Mouse (Mus musculus): ENCODE data around the gene Pxn. TPM values are rescaled to one million over a fixed set of nuclear protein-coding genes. Genes with fewer than 3 reads are reported as not detected.
A peak's percentile ranks its signal among the peaks of the same experiment; 100 is the strongest.

The Pxn gene
- polyA plus RNA-seq, 1 experiment from 2014 or later, result 11.3 TPM

DNA sequence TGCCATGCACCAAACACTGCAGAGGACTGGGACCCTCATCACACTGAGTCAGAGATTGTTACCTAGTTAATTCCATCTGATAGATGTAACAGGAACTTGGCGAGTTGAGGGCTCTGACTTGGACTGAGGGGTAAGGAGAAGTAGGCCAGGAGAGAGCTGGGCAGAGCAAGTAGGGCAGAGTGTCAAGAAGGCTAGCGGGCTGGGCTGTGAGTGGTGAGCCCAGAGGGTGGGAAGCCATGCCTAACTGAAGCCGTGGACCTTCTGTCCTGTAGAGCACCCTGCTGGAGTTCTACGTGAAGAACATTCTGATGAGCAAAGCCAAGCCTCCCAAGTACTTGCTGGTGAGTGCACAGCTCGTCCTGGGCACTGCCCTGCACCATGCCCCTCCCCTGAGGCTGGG lies 72.9 kb downstream of the Pxn start:
- WGBS, result 95% methylated on average over 5 of the region's 5 CpGs

DNA sequence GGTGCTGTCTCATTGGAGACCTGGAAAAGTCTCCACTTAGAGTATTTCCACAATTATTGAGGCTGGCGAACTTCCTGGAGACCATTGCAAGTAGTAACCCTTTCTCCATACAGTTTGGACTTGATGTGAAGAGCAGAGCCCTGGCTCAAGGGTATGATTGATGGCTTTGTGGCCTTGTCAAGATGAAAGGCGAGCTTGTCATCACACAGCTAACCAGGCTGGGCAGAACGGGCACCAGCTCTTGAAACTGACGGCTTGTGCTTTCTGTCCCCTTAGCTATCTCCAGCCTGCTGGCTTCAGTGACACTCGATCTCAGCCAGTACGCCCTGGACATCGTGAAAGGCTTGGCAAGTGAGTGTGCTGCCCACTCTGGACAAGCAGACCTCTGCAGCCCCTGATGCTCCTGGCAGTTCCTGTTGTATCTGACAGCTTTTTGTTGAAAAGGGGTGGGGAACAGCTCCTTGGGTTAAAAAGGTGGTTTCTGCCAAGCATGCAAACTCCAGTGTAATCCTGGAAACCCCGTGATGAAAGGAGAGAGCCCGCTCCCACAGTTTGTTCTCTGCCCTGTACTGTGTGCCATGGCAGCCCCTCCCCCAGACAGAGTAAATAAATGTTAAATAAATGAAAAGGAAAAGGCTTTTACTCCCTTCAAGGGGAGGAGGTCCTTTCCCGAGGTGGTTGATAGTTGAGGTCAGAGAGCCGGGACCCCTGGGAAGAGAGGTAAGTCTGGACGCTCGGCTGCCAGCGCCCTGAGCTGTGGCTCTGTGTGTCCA lies 73.9 kb downstream of the Pxn start:
- 95% methylated on average over 14 of the region's 14 CpGs for WGBS

More for the DNA sequence above, 72.9 kb downstream of the Pxn start:
- no peak overlapping the region for H3K27ac ChIP-seq (replicated peaks; ENCODE audit: low read depth, low read length)
- DNase-seq (no peak), ATAC-seq (ENCODE audit: low FRiP score, low TSS enrichment) (no peak)
- no peaks in the 10 kb centered on the region for H3K27me3 ChIP-seq (ENCODE audit: control insufficient read depth, insufficient read depth, low read length)
- H3K4me3 ChIP-seq (replicated peaks; ENCODE audit: low read depth, low read length), result no peak overlapping the region
- H3K36me3 ChIP-seq (ENCODE audit: control insufficient read depth, insufficient read depth, low read length), result peaks cover 97% of the 10 kb centered on the region
- H3K4me1 ChIP-seq (ENCODE audit: control insufficient read depth, insufficient read depth, low read length), result no peaks in the 10 kb centered on the region
- H3K4me2 ChIP-seq (ENCODE audit: low read length), result no peak overlapping the region
- no peak overlapping the region for H3K9ac ChIP-seq (replicated peaks; ENCODE audit: low read length)
- H3K9me3 ChIP-seq (ENCODE audit: control insufficient read depth, low read length), result peaks cover 11% of the 10 kb centered on the region

DNA sequence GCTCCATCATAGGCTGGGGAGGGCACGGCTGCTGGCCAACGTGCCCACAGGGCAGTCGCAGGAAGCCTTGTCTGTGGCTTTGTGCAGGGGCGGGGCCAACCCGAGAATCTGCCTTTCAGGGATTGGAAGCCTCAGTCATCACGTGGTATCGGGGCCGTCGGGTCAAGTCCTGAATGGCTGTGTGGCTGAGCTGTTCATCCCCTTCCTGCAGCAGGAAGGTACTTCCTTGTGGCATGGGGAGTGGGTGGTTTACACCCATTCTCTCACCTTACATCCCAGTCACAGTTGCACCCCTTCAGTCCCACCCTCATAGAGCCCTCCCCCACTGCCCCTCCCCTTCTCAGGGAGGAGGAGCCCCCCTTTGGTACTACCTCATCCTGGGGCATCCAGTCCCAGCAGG lies 75.2 kb downstream of the Pxn start:
- peaks cover 99% of the 10 kb centered on the region for H3K36me3 ChIP-seq (ENCODE audit: control insufficient read depth, insufficient read depth, low read length)
- no peak overlapping the region for H3K4me3 ChIP-seq (replicated peaks; ENCODE audit: low read depth, low read length)
- H3K4me1 ChIP-seq (ENCODE audit: control insufficient read depth, insufficient read depth, low read length), result no peaks in the 10 kb centered on the region
- 98% methylated on average over 9 of the region's 9 CpGs for WGBS
- H3K9ac ChIP-seq (replicated peaks; ENCODE audit: low read length), result no peak overlapping the region
- H3K9me3 ChIP-seq (ENCODE audit: control insufficient read depth, low read length), result peaks cover 11% of the 10 kb centered on the region
- no peak for ATAC-seq (ENCODE audit: low FRiP score, low TSS enrichment)
- no peak overlapping the region for H3K27ac ChIP-seq (replicated peaks; ENCODE audit: low read depth, low read length)
- H3K4me2 ChIP-seq (ENCODE audit: low read length), result no peak overlapping the region
- DNase-seq, result no peak
- H3K27me3 ChIP-seq (ENCODE audit: control insufficient read depth, insufficient read depth, low read length), result no peaks in the 10 kb centered on the region

More for the DNA sequence above, 73.9 kb downstream of the Pxn start:
- DNase-seq, result no peak
- no peak overlapping the region for H3K9ac ChIP-seq (replicated peaks; ENCODE audit: low read length)
- H3K4me3 ChIP-seq (replicated peaks; ENCODE audit: low read depth, low read length), result no peak overlapping the region
- ATAC-seq (ENCODE audit: low FRiP score, low TSS enrichment), result no peak
- H3K9me3 ChIP-seq (ENCODE audit: control insufficient read depth, low read length), result peaks cover 11% of the 10 kb centered on the region
- no peak overlapping the region for H3K27ac ChIP-seq (replicated peaks; ENCODE audit: low read depth, low read length)
- no peaks in the 10 kb centered on the region for H3K27me3 ChIP-seq (ENCODE audit: control insufficient read depth, insufficient read depth, low read length)
- H3K4me2 ChIP-seq (ENCODE audit: low read length), result no peak overlapping the region
- peaks cover 97% of the 10 kb centered on the region for H3K36me3 ChIP-seq (ENCODE audit: control insufficient read depth, insufficient read depth, low read length)
- H3K4me1 ChIP-seq (ENCODE audit: control insufficient read depth, insufficient read depth, low read length), result no peaks in the 10 kb centered on the region

DNA sequence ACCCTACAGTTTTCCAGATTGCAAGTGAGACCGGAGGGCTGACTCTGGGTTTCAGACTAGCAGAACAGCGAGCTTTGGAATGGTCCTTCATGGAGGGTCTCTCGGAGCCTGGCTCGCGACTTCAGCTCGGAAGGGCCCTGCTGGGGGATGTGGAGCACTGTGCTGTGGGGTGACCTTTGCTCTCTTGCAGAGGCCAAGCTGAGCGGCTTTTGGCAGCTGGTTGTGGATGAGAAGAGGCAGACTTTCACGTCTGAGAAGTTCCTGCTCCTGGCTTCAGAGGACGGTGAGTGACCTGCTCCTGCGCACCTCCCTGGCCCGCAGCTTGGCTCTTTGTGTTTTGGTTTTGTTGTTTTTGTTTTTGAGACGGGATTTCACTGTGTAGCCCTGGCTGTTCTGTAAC lies 79.1 kb downstream of the Pxn start:
- no peak for ATAC-seq (ENCODE audit: low FRiP score, low TSS enrichment)
- Histone ChIP-seq H3K4me3 (replicated peaks; ENCODE audit: low read depth, low read length) (no peak overlapping the region), H3K9ac (replicated peaks; ENCODE audit: low read length) (no peak overlapping the region), H3K4me2 (ENCODE audit: low read length) (no peak overlapping the region), H3K9me3 (ENCODE audit: control insufficient read depth, low read length) (peaks cover 11% of the 10 kb centered on the region), H3K27me3 (ENCODE audit: control insufficient read depth, insufficient read depth, low read length) (no peaks in the 10 kb centered on the region), H3K36me3 (ENCODE audit: control insufficient read depth, insufficient read depth, low read length) (peaks cover 98% of the 10 kb centered on the region), H3K4me1 (ENCODE audit: control insufficient read depth, insufficient read depth, low read length) (no peaks in the 10 kb centered on the region), H3K27ac (replicated peaks; ENCODE audit: low read depth, low read length) (no peak overlapping the region)
- WGBS, result 92% methylated on average over 12 of the region's 12 CpGs
- DNase-seq, result no peak

DNA sequence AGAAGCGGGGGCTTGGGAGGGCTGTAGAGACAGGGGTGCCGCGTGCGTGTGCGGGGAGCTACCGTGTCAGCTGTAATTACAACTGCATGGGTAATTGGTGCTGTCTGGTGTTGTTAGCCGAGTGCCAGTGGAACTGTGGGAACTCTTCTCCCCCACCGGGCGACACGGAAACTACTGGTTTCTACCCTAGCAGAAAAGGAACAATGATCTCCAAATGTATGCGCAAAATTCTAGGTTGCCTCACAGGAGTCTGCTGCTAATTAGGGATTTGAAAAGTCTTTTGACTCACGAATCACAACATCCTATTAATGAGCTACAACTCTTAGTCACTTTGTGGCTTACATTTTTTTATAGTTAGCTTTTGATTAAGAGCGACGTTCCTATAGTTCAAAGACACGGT lies 79.7 kb downstream of the Pxn start:
- DNase-seq, result peak; percentile 5
- WGBS, result 72% methylated on average over 15 of the region's 15 CpGs
- H3K9ac ChIP-seq (replicated peaks; ENCODE audit: low read length), result no peak overlapping the region
- peaks cover 98% of the 10 kb centered on the region for H3K36me3 ChIP-seq (ENCODE audit: control insufficient read depth, insufficient read depth, low read length)
- H3K4me1 ChIP-seq (ENCODE audit: control insufficient read depth, insufficient read depth, low read length), result no peaks in the 10 kb centered on the region
- no peak overlapping the region for H3K4me2 ChIP-seq (ENCODE audit: low read length)
- no peak overlapping the region for H3K4me3 ChIP-seq (replicated peaks; ENCODE audit: low read depth, low read length)
- no peak overlapping the region for H3K27ac ChIP-seq (replicated peaks; ENCODE audit: low read depth, low read length)
- ATAC-seq (ENCODE audit: low FRiP score, low TSS enrichment), result no peak
- no peaks in the 10 kb centered on the region for H3K27me3 ChIP-seq (ENCODE audit: control insufficient read depth, insufficient read depth, low read length)
- peaks cover 11% of the 10 kb centered on the region for H3K9me3 ChIP-seq (ENCODE audit: control insufficient read depth, low read length)

GRCm38 (mm10) chr5:115586780-115587179 lies 80.3 kb downstream of the Pxn start:
- Histone ChIP-seq H3K27ac (replicated peaks; ENCODE audit: low read depth, low read length) (no peak overlapping the region), H3K36me3 (ENCODE audit: control insufficient read depth, insufficient read depth, low read length) (peaks cover 98% of the 10 kb centered on the region), H3K4me3 (replicated peaks; ENCODE audit: low read depth, low read length) (no peak overlapping the region), H3K27me3 (ENCODE audit: control insufficient read depth, insufficient read depth, low read length) (no peaks in the 10 kb centered on the region), H3K4me2 (ENCODE audit: low read length) (no peak overlapping the region), H3K9ac (replicated peaks; ENCODE audit: low read length) (no peak overlapping the region), H3K9me3 (ENCODE audit: control insufficient read depth, low read length) (peaks cover 11% of the 10 kb centered on the region), H3K4me1 (ENCODE audit: control insufficient read depth, insufficient read depth, low read length) (no peaks in the 10 kb centered on the region)
- no peak for DNase-seq
- 94% methylated on average over 2 of the region's 2 CpGs for WGBS
- no peak for ATAC-seq (ENCODE audit: low FRiP score, low TSS enrichment)

DNA sequence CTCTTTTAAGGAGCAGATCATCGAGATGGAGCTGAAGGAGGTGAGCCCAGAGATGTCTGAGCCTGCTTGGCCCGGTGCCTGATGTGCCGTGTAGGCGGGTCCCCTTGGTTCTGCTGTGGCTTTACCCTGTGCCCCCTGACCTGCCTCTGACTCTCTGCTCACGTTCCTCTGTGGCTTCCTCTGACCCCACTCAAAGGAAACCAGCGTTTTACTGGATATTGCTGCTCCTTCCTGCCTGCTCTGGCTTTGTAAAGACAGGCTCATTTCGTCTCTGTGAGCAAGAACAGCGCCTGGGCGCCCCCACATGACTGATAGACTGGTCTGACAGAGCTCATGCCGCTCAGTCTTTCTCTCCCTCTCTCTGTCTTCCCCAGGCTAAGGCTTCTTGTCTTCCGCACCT lies 84.6 kb downstream of the Pxn start:
- H3K4me1 ChIP-seq (ENCODE audit: control insufficient read depth, insufficient read depth, low read length), result no peaks in the 10 kb centered on the region
- no peaks in the 10 kb centered on the region for H3K27me3 ChIP-seq (ENCODE audit: control insufficient read depth, insufficient read depth, low read length)
- peaks cover 98% of the 10 kb centered on the region for H3K36me3 ChIP-seq (ENCODE audit: control insufficient read depth, insufficient read depth, low read length)
- no peak overlapping the region for H3K27ac ChIP-seq (replicated peaks; ENCODE audit: low read depth, low read length)
- H3K9ac ChIP-seq (replicated peaks; ENCODE audit: low read length), result no peak overlapping the region
- DNase-seq, result no peak
- no peak overlapping the region for H3K4me3 ChIP-seq (replicated peaks; ENCODE audit: low read depth, low read length)
- 90% methylated on average over 11 of the region's 11 CpGs for whole genome bisulfite sequencing
- H3K4me2 ChIP-seq (ENCODE audit: low read length), result no peak overlapping the region
- no peak for ATAC-seq (ENCODE audit: low FRiP score, low TSS enrichment)
- H3K9me3 ChIP-seq (ENCODE audit: control insufficient read depth, low read length), result no peaks in the 10 kb centered on the region

- Histone ChIP-seq H3K4me1 (ENCODE audit: control insufficient read depth, insufficient read depth, low read length) (no peaks in the 10 kb centered on the region), H3K27me3 (ENCODE audit: control insufficient read depth, insufficient read depth, low read length) (no peaks in the 10 kb centered on the region), H3K9me3 (ENCODE audit: control insufficient read depth, low read length) (no peaks in the 10 kb centered on the region), H3K36me3 (ENCODE audit: control insufficient read depth, insufficient read depth, low read length) (peaks cover 98% of the 10 kb centered on the region), H3K27ac (replicated peaks; ENCODE audit: low read depth, low read length) (no peak overlapping the region), H3K4me3 (replicated peaks; ENCODE audit: low read depth, low read length) (no peak overlapping the region), H3K4me2 (ENCODE audit: low read length) (no peak overlapping the region), H3K9ac (replicated peaks; ENCODE audit: low read length) (no peak overlapping the region)
- no peak for DNase-seq
- 99% methylated on average over 2 of the region's 2 CpGs for WGBS
- ATAC-seq (ENCODE audit: low FRiP score, low TSS enrichment), result no peak
Measured at GRCm38 (mm10) chr5:115591506-115591905, 85.0 kb downstream of the Pxn start.

GRCm38 (mm10) chr5:115603561-115603960 lies 97.1 kb downstream of the Pxn start:
- Histone ChIP-seq H3K4me3 (replicated peaks; ENCODE audit: low read depth, low read length) (no peak overlapping the region), H3K27ac (replicated peaks; ENCODE audit: low read depth, low read length) (no peak overlapping the region), H3K4me1 (ENCODE audit: control insufficient read depth, insufficient read depth, low read length) (no peaks in the 10 kb centered on the region), H3K36me3 (ENCODE audit: control insufficient read depth, insufficient read depth, low read length) (peaks cover 85% of the 10 kb centered on the region), H3K27me3 (ENCODE audit: control insufficient read depth, insufficient read depth, low read length) (no peaks in the 10 kb centered on the region), H3K4me2 (ENCODE audit: low read length) (no peak overlapping the region), H3K9me3 (ENCODE audit: control insufficient read depth, low read length) (no peaks in the 10 kb centered on the region), H3K9ac (replicated peaks; ENCODE audit: low read length) (no peak overlapping the region)
- ATAC-seq (ENCODE audit: low FRiP score, low TSS enrichment) (no peak), DNase-seq (no peak)
- WGBS, result 98% methylated on average over 6 of the region's 6 CpGs
